Mouse (Mus musculus): ENCODE measurements around the gene Pwp1.

GRCm38 (mm10) chr10:85929962-85930361 is 100.7 kb downstream of the Pwp1 start:
- TF ChIP-seq CTCF (IDR thresholded peaks at IDR 0.05; ENCODE audit: insufficient read depth, low read length) (no peak), POLR2A (IDR thresholded peaks at IDR 0.05; ENCODE audit: borderline replicate concordance, extremely low read depth, low read depth, low read length) (no peak)
